Mouse (Mus musculus) small intestine, adult 2 months (tissue): ENCODE data around the gene Taf6l. TPM values are rescaled to one million over a fixed set of nuclear protein-coding genes. Genes with fewer than 3 reads are reported as not detected.

Experiments used
- H3K27ac ChIP-seq: fragments of 200-500 bp; 2 replicates; pipeline ENCODE4 v1.5.1; 2012; ENCODE audit warnings: low read depth, low read length, control low read depth, inconsistent platforms; ENCODE audit not compliant: insufficient read depth
- H3K27me3 ChIP-seq: fragments of 200-500 bp; 2 replicates; pipeline ENCODE4 v1.6.1; 2012; ENCODE audit warnings: mild to moderate bottlenecking, moderate library complexity, low read length, inconsistent platforms; ENCODE audit not compliant: control insufficient read depth, insufficient read depth
- H3K36me3 ChIP-seq: fragments of 200-500 bp; 2 replicates; pipeline ENCODE4 v1.6.1; 2012; ENCODE audit warnings: mild to moderate bottlenecking, low read length, control low read depth, inconsistent platforms; ENCODE audit not compliant: control insufficient read depth, insufficient read depth
- H3K4me1 ChIP-seq: fragments of 200-500 bp; 2 replicates; pipeline ENCODE4 v1.6.1; 2012; ENCODE audit warnings: low read length, inconsistent platforms, mixed read lengths; ENCODE audit not compliant: control insufficient read depth, insufficient read depth, insufficient read length
- H3K4me3 ChIP-seq: fragments of 200-500 bp; 2 replicates; pipeline ENCODE4 v1.5.1; 2012; ENCODE audit warnings: low read depth, mild to moderate bottlenecking, control low read depth, inconsistent platforms, low read length, moderate library complexity
- CTCF ChIP-seq: fragments of 200-500 bp; IDR thresholded peaks from 2 replicates; pipeline ENCODE4 v1.5.1; 2012; ENCODE audit warnings: low read depth, mild to moderate bottlenecking, control low read depth, inconsistent platforms, low read length, moderate library complexity, mixed read lengths; ENCODE audit not compliant: insufficient replicate concordance, insufficient read length; ENCODE audit errors: extremely low read depth
- POLR2A ChIP-seq: fragments of 200-500 bp; IDR thresholded peaks from 2 replicates; pipeline ENCODE4 v1.6.1; 2012; ENCODE audit warnings: low read depth, mild to moderate bottlenecking, control low read depth, inconsistent platforms, low read length, moderate library complexity
- WGBS: fragments of 180-500 bp; shearing (Covaris S2); methylation state at CpG from one replicate; pipeline ENCODE4 v1.1.7; 2018; 5-methylcytosine and 5-hydroxymethylcytosine counted together
- polyA plus RNA-seq: library from polyadenylated mRNA; depleted of rRNA; stranded (reverse); fragments of >200 nt; gene quantifications from 2 replicates; pipeline ENCODE4 v1.2.3, GENCODE M21; 2012; rRNA removed

Taf6l gene
- polyA plus RNA-seq, 1 experiment = 8.1 TPM

GRCm38 (mm10) chr19:8726609-8727390 is 59.4 kb downstream of the Taf6l start:
- Histone ChIP-seq H3K36me3 (peaks cover 22% of the 10 kb centered on the region), H3K4me3 (no peak overlapping the region), H3K27me3 (no peaks in the 10 kb centered on the region), H3K27ac (no peak overlapping the region), H3K4me1 (no peaks in the 10 kb centered on the region; the same call in 1 of the 2 replicates)
- 44% methylated on average over 3 of the region's 3 CpGs for WGBS
- TF ChIP-seq CTCF = no peak
- TF ChIP-seq POLR2A = no peak

DNA sequence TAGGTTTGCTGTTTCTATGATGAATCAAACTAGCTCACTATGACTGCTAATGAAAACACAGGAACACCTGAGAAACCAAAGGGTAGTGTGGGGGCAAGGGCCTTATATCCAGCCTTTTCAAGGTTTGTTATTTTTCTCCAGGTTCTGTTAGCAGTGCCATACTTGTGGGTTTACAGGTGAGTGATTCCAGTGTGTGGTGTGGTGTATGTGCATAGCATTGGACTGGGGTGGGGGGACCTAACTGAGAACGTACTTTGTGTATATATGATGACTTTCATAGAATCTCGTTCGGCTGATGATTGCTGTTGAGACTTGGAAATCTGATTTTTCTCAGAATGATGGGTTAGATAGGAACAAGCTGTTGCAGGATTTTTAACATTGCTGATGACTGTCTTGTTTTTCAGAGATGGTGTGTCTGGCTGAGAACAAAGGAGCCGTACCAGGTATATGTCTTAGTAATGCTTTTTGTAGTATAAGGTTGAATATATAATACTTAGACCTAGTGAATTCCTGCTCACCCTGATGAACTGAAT is 61.1 kb downstream of the Taf6l start:
- 35% methylated on average over 4 of the region's 4 CpGs for WGBS
- no peak overlapping the region for H3K27ac ChIP-seq
- H3K36me3 ChIP-seq = peaks cover 22% of the 10 kb centered on the region
- H3K27me3 ChIP-seq = no peaks in the 10 kb centered on the region
- H3K4me3 ChIP-seq = no peak overlapping the region
- TF ChIP-seq CTCF (no peak), POLR2A (no peak)
- H3K4me1 ChIP-seq = no peaks in the 10 kb centered on the region; the same call in 1 of the 2 replicates

Other genes with a start within 250 kb of the Taf6l start
- not detected in 2 replicates for gene Slc22a8, start 195.2 kb downstream of the Taf6l start, polyA plus RNA-seq
- gene Slc22a6, start 168.4 kb downstream of the Taf6l start, polyA plus RNA-seq = not detected in 2 replicates
- gene Chrm1, start 122.6 kb downstream of the Taf6l start, polyA plus RNA-seq = 2.3 and 2.4 TPM in 2 replicates
- 132 and 391 TPM in 2 replicates for gene Slc3a2, start 63.0 kb downstream of the Taf6l start, polyA plus RNA-seq
- 12.1 and 17.5 TPM in 2 replicates for gene Wdr74, start 50.6 kb downstream of the Taf6l start, polyA plus RNA-seq
- gene 1700092M07Rik, start 45.7 kb downstream of the Taf6l start, polyA plus RNA-seq = not detected in 2 replicates
- 31.7 and 65.9 TPM in 2 replicates for gene Stx5a, start 45.0 kb downstream of the Taf6l start, polyA plus RNA-seq
- gene Nxf1, start 29.3 kb downstream of the Taf6l start, polyA plus RNA-seq = 13.3 and 25.4 TPM in 2 replicates
- gene Tmem223, start 15.4 kb downstream of the Taf6l start, polyA plus RNA-seq = 117 and 142 TPM in 2 replicates
- 59.9 and 96.2 TPM in 2 replicates for gene Tmem179b, start 11.9 kb downstream of the Taf6l start, polyA plus RNA-seq
- 7.7 and 13.5 TPM in 2 replicates for gene Polr2g, start 12.2 kb upstream of the Taf6l start, polyA plus RNA-seq
- gene Zbtb3, start 16.1 kb upstream of the Taf6l start, polyA plus RNA-seq = 0.60 and 0.86 TPM in 2 replicates
- gene Ttc9c, start 32.9 kb upstream of the Taf6l start, polyA plus RNA-seq = 5.7 and 8.9 TPM in 2 replicates
- 9.2 and 20.9 TPM in 2 replicates for gene Hnrnpul2, start 33.6 kb upstream of the Taf6l start, polyA plus RNA-seq
- 4.6 TPM in 1 of 2 replicates, not detected in the other for gene AC129217.1, start 43.4 kb upstream of the Taf6l start, polyA plus RNA-seq
- gene Bscl2, start 51.0 kb upstream of the Taf6l start, polyA plus RNA-seq = 54.3 and 82.6 TPM in 2 replicates
- 0.33 and 0.63 TPM in 2 replicates for gene Gng3, start 52.8 kb upstream of the Taf6l start, polyA plus RNA-seq
- gene Lrrn4cl, start 64.4 kb upstream of the Taf6l start, polyA plus RNA-seq = 0.11 and 0.17 TPM in 2 replicates
- 34.7 and 95.9 TPM in 2 replicates for gene Ubxn1, start 85.1 kb upstream of the Taf6l start, polyA plus RNA-seq
- gene Uqcc3, start 94.5 kb upstream of the Taf6l start, polyA plus RNA-seq = 14.0 and 19.2 TPM in 2 replicates
- gene Lbhd1, start 97.3 kb upstream of the Taf6l start, polyA plus RNA-seq = 0.22 and 0.55 TPM in 2 replicates
- not detected in 2 replicates for gene Gm49403, start 97.5 kb upstream of the Taf6l start, polyA plus RNA-seq
- gene 1810009A15Rik, start 102.4 kb upstream of the Taf6l start, polyA plus RNA-seq = 9.5 and 11.4 TPM in 2 replicates
- gene Gm49416, start 102.5 kb upstream of the Taf6l start, polyA plus RNA-seq = not detected in 2 replicates
- gene Ints5, start 106.6 kb upstream of the Taf6l start, polyA plus RNA-seq = 13.2 and 19.5 TPM in 2 replicates
- gene Ganab, start 111.7 kb upstream of the Taf6l start, polyA plus RNA-seq = 45.7 and 74.1 TPM in 2 replicates
- 40.1 and 69.5 TPM in 2 replicates for gene B3gat3, start 134.0 kb upstream of the Taf6l start, polyA plus RNA-seq
- 7.2 and 15.1 TPM in 2 replicates for gene Rom1, start 142.9 kb upstream of the Taf6l start, polyA plus RNA-seq
- gene Eml3, start 143.1 kb upstream of the Taf6l start, polyA plus RNA-seq = 18.4 and 32.2 TPM in 2 replicates
- 15.0 and 21.7 TPM in 2 replicates for gene Mta2, start 155.5 kb upstream of the Taf6l start, polyA plus RNA-seq
- 5.6 and 13.2 TPM in 2 replicates for gene Tut1, start 167.4 kb upstream of the Taf6l start, polyA plus RNA-seq
- 90.2 and 129 TPM in 2 replicates for gene Eef1g, start 180.6 kb upstream of the Taf6l start, polyA plus RNA-seq
- gene Ahnak, start 202.9 kb upstream of the Taf6l start, polyA plus RNA-seq = 5.1 and 14.7 TPM in 2 replicates